Mouse (Mus musculus) heart, postnatal 0 days (tissue): Measurements from ENCODE around the gene Tasp1.

Source experiments
- CTCF ChIP-seq: IDR thresholded peaks from 2 replicates; pipeline ENCODE4 v1.5.1; 2016; ENCODE audit warnings: antibody characterized with exemption, control low read depth, low read depth
- EP300 ChIP-seq: IDR thresholded peaks from 2 replicates; pipeline ENCODE4 v1.6.1; 2016; ENCODE audit warnings: antibody characterized with exemption, low read depth

DNA sequence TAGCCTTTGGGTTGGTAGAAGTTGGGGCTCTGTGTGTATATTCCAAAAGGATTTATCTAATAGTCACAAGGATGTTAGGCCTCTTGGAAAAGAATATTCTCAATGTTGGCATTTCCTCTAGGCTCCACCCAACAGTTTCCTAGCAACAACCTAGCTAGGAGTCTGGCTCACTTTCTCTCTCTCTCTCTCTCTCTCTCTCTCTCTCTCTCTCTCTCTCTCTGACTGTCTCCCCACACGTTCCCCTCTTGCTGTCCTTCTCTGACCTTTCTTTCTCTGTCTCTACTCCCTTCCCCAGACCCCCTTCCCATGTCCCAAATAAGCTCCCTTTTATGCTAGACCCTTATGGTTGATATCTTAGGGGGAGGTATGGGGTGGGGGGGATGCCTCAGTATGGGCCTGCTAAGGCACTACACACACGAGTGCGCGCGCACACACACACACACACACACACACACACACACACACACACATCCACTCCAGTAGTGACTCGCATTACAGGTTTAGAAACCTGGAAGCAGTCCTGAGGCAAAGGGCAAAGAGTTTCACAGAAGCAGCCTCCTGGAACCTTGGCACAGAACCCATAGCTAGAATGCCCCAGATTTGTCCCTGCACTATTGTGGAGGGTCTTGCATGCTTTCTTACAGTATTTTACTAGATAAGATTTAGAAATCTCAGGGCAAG is 12.1 kb upstream of the Tasp1 start:
- TF ChIP-seq CTCF (no peak), EP300 (no peak)
